Mouse (Mus musculus): ENCODE results near the gene Tnni3. TPM values are rescaled to one million over a fixed set of nuclear protein-coding genes. Genes with fewer than 3 reads are reported as not detected.
"Not testable (repeated sequence)": the region's sequence is repeated elsewhere in the genome, so short reads cannot be mapped to it uniquely, and the experiment has no call there.

Tnni3 gene
- not detected in 2 replicates for polyA plus RNA-seq (2012; ENCODE audit: insufficient read depth, insufficient read length, low replicate concordance, missing spikeins)

DNA sequence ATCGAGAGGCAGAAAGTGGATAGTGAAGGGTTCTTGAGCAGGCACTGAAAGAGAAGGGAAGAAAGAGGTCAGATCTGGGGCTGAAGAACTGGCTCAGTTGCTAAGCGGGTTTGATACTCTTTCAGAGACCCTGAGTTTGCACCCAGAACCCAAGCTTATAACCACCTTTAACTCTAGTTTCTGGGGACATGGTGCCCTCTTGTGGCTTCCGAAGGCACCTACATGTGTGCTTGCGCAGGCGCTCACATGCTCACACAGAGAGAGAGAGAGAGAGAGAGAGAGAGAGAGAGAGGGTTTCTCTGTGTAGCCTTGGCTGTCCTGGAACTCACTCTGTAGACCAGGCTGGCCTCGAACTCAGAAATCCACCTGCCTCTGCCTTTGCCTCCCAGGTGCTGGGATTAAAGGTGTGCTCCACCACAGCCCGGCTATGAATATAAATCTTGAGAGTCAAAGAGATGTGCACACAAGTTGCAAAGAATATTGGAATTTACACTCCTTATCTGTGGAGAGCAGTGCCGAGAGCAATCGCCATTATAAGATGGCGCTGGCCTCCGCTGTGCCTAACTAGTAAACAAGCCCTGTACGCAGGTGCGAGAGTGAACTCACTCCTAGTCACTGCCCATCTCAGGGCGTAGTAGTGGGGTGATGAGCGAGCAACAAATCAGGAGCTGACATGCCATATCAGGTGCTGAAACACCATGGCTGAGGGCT is at the start of gene Tnni3:
TSS of gene Tnni3 (minus strand) at position 18 of the 711 bp plus-strand sequence.
- H3K27ac ChIP-seq (ENCODE audit: insufficient read depth, low read depth, low read length); H3K4me3 ChIP-seq (ENCODE audit: insufficient read depth, low read depth, low read length): not testable (repeated sequence)
- TF ChIP-seq CTCF (IDR thresholded peaks at IDR 0.05; ENCODE audit: insufficient read depth, low read depth, low read length), result peak; percentile 19; the same call in 1 of the 2 replicates
- H3K4me1 ChIP-seq (ENCODE audit: control insufficient read depth, insufficient read depth, low read length), result peaks cover 13% of the 10 kb centered on the region
- 67% methylated on average over 15 of the region's 15 CpGs for WGBS

DNA sequence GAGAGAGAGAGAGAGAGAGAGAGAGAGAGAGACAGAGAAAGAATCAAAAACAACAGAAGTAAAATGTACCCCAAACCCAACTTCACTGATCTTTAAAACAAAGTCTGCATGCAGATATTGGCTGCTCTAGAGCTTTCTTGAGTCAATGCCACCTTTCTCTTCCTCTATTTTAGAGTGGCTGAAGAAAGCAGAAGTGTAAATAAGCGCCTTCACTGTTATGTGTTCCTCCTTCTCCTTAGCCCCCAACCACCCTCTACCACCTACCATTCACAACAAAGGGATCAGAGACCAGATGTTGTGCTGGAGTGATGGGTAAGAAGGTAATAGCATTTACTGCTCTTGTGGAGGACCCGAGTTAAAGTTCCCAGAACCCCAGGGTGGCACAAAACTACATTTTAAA is 48.3 kb upstream of the Tnni3 start:
- WGBS, result 83% methylated on average over 2 of the region's 2 CpGs
- H3K4me1 ChIP-seq (ENCODE audit: control insufficient read depth, insufficient read depth, low read length); H3K4me3 ChIP-seq (ENCODE audit: insufficient read depth, low read depth, low read length); H3K27ac ChIP-seq (ENCODE audit: insufficient read depth, low read depth, low read length): not testable (repeated sequence)

GRCm38 (mm10) chr7:4562660-4563059 is 38.6 kb upstream of the Tnni3 start:
- no peaks in the 10 kb centered on the region for H3K4me1 ChIP-seq (ENCODE audit: control insufficient read depth, insufficient read depth, low read length)
- no peak overlapping the region for H3K4me3 ChIP-seq (ENCODE audit: insufficient read depth, low read depth, low read length)
- WGBS, result 92% methylated on average over 3 of the region's 3 CpGs
- TF ChIP-seq CTCF (IDR thresholded peaks at IDR 0.05; ENCODE audit: insufficient read depth, low read depth, low read length), result no peak
- no peak for TF ChIP-seq POLR2A (IDR thresholded peaks at IDR 0.05; ENCODE audit: insufficient read depth, low read depth, low read length)
- no peak overlapping the region for H3K27ac ChIP-seq (ENCODE audit: insufficient read depth, low read depth, low read length)

- WGBS, result 57% methylated on average over 6 of the region's 6 CpGs
- no peak overlapping the region for H3K4me3 ChIP-seq (ENCODE audit: insufficient read depth, low read depth, low read length)
- H3K4me1 ChIP-seq (ENCODE audit: control insufficient read depth, insufficient read depth, low read length), result peaks cover 2% of the 10 kb centered on the region; the same call in 1 of the 2 replicates
- H3K27ac ChIP-seq (ENCODE audit: insufficient read depth, low read depth, low read length), result no peak overlapping the region
- TF ChIP-seq POLR2A (IDR thresholded peaks at IDR 0.05; ENCODE audit: insufficient read depth, low read depth, low read length), result no peak
- TF ChIP-seq CTCF (IDR thresholded peaks at IDR 0.05; ENCODE audit: insufficient read depth, low read depth, low read length), result no peak
These were observed 33.1 kb upstream of the Tnni3 start for GRCm38 (mm10) chr7:4557167-4557560.

- TF ChIP-seq POLR2A (IDR thresholded peaks at IDR 0.05; ENCODE audit: insufficient read depth, low read depth, low read length) (no peak), CTCF (IDR thresholded peaks at IDR 0.05; ENCODE audit: insufficient read depth, low read depth, low read length) (peak; percentile 86)
- Histone ChIP-seq H3K4me1 (ENCODE audit: control insufficient read depth, insufficient read depth, low read length) (peaks cover 2% of the 10 kb centered on the region; the same call in 1 of the 2 replicates), H3K27ac (ENCODE audit: insufficient read depth, low read depth, low read length) (peak overlapping the region; percentile 65; the same call in 1 of the 2 replicates), H3K4me3 (ENCODE audit: insufficient read depth, low read depth, low read length) (no peak overlapping the region)
- WGBS, result 13% methylated on average over 15 of the region's 15 CpGs
These were observed 32.5 kb upstream of the Tnni3 start for GRCm38 (mm10) chr7:4556256-4557166.

- Histone ChIP-seq H3K4me3 (ENCODE audit: insufficient read depth, low read depth, low read length) (peak within 1 kb of the TSS; percentile 58), H3K4me1 (ENCODE audit: control insufficient read depth, insufficient read depth, low read length) (peaks cover 10% of the 10 kb centered on the region), H3K27ac (ENCODE audit: insufficient read depth, low read depth, low read length) (peak within 1 kb of the TSS; percentile 85)
- TF ChIP-seq POLR2A (IDR thresholded peaks at IDR 0.05; ENCODE audit: insufficient read depth, low read depth, low read length) (peak; percentile 35; the same call in 1 of the 2 replicates), CTCF (IDR thresholded peaks at IDR 0.05; ENCODE audit: insufficient read depth, low read depth, low read length) (no peak)
- WGBS, result 5% methylated on average over 33 of the region's 33 CpGs
These were observed 23.2 kb upstream of the Tnni3 start, which contains the start of gene Syt5 for GRCm38 (mm10) chr7:4547221-4547641. Gene Syt5 (minus strand): TSS chr7:4547541.

DNA sequence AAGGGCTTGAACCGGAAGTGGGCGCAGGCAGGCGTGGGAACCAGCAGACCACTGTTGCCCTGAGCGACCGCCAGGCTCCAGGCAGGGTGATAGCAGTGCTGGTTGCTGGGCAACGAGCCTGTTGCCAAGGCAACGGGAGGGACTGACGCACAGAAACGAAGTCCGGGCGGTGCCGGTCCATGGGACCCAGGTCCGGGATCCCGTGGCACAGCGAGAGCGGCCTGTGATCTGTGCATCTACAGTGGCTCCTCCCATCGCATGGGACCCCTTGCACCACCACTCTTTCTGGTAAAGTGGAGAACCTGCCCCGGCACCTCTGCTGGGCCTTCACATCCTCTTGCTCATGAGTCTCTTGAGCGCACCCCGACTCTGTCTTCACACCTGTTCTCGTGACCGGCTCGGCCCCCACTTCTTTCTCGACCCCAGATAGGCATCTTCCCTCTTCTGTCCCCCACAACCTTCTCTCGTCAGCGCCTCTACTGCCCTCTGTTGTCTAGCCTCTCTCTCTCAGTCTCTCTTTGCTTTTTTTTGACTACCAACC is 22.6 kb upstream of the Tnni3 start:
- peak overlapping the region; percentile 58 for H3K4me3 ChIP-seq (ENCODE audit: insufficient read depth, low read depth, low read length)
- peaks cover 10% of the 10 kb centered on the region for H3K4me1 ChIP-seq (ENCODE audit: control insufficient read depth, insufficient read depth, low read length)
- peak overlapping the region; percentile 85 for H3K27ac ChIP-seq (ENCODE audit: insufficient read depth, low read depth, low read length)
- WGBS, result 1% methylated on average over 26 of the region's 26 CpGs
- TF ChIP-seq POLR2A (IDR thresholded peaks at IDR 0.05; ENCODE audit: insufficient read depth, low read depth, low read length), result no peak; the same call in 1 of the 2 replicates
- no peak for TF ChIP-seq CTCF (IDR thresholded peaks at IDR 0.05; ENCODE audit: insufficient read depth, low read depth, low read length)

- TF ChIP-seq POLR2A (IDR thresholded peaks at IDR 0.05; ENCODE audit: insufficient read depth, low read depth, low read length), result no peak
- TF ChIP-seq CTCF (IDR thresholded peaks at IDR 0.05; ENCODE audit: insufficient read depth, low read depth, low read length), result no peak
- peak overlapping the region; percentile 85 for H3K27ac ChIP-seq (ENCODE audit: insufficient read depth, low read depth, low read length)
- peaks cover 10% of the 10 kb centered on the region for H3K4me1 ChIP-seq (ENCODE audit: control insufficient read depth, insufficient read depth, low read length)
- 51% methylated on average over 15 of the region's 15 CpGs for WGBS
- peak overlapping the region; percentile 58 for H3K4me3 ChIP-seq (ENCODE audit: insufficient read depth, low read depth, low read length)
These were observed 22.0 kb upstream of the Tnni3 start for GRCm38 (mm10) chr7:4546050-4546449.

Measured in olfactory bulb, adult 2 months (tissue).